Mouse (Mus musculus): ENCODE measurements around the gene Cog4. TPM values are rescaled to one million over a fixed set of nuclear protein-coding genes. Genes with fewer than 3 reads are reported as not detected.

Cog4 gene
- polyA plus RNA-seq (2012; ENCODE audit: low replicate concordance) = 6.0 and 6.7 TPM in 2 replicates

GRCm38 (mm10) chr8:110846405-110847170 lies at the start of gene Cog4, which contains the start of gene Sf3b3:
Cog4 (plus strand) TSS chr8:110846600.
Sf3b3 (minus strand) TSS chr8:110846787.

GRCm38 (mm10) chr8:110805669-110806068 lies 40.7 kb upstream of the Cog4 start, which contains the start of gene Il34:
Il34 (minus strand) TSS chr8:110805924.

GRCm38 (mm10) chr8:110901839-110902578 lies 55.6 kb downstream of the Cog4 start, which contains the start of gene Fuk:
Fuk (minus strand) TSS chr8:110902488.

GRCm38 (mm10) chr8:110919341-110920031 lies 73.1 kb downstream of the Cog4 start, which contains the start of gene St3gal2:
St3gal2 (plus strand) TSS chr8:110919922.

Other genes starting within 250 kb of the Cog4 start
- 70.4 and 145 TPM in 2 replicates for gene Vac14, start 228.0 kb upstream of the Cog4 start, polyA plus RNA-seq (2012; ENCODE audit: low replicate concordance)
- gene Mtss1l, start 125.1 kb upstream of the Cog4 start, polyA plus RNA-seq (2012; ENCODE audit: low replicate concordance) = 7.0 and 8.0 TPM in 2 replicates
- gene Il34, start 40.7 kb upstream of the Cog4 start, polyA plus RNA-seq (2012; ENCODE audit: low replicate concordance) = 2.8 TPM in 1 of 2 replicates, not detected in the other
- gene Sf3b3, start 187 bp downstream of the Cog4 start, polyA plus RNA-seq (2012; ENCODE audit: low replicate concordance) = 4.0 and 18.3 TPM in 2 replicates
- gene Fuk, start 55.9 kb downstream of the Cog4 start, polyA plus RNA-seq (2012; ENCODE audit: low replicate concordance) = 8.1 TPM in 2 replicates
- gene St3gal2, start 73.3 kb downstream of the Cog4 start, polyA plus RNA-seq (2012; ENCODE audit: low replicate concordance) = 38.0 and 53.6 TPM in 2 replicates
- gene Ddx19a, start 151.2 kb downstream of the Cog4 start, polyA plus RNA-seq (2012; ENCODE audit: low replicate concordance) = 13.3 and 27.0 TPM in 2 replicates
- gene Ddx19b, start 185.2 kb downstream of the Cog4 start, polyA plus RNA-seq (2012; ENCODE audit: low replicate concordance) = 1.7 and 3.6 TPM in 2 replicates
- gene Aars, start 186.5 kb downstream of the Cog4 start, polyA plus RNA-seq (2012; ENCODE audit: low replicate concordance) = 18.3 and 34.4 TPM in 2 replicates
- gene Exosc6, start 209.7 kb downstream of the Cog4 start, polyA plus RNA-seq (2012; ENCODE audit: low replicate concordance) = 52.1 and 114 TPM in 2 replicates
- gene Clec18a, start 245.8 kb downstream of the Cog4 start, polyA plus RNA-seq (2012; ENCODE audit: low replicate concordance) = not detected in 2 replicates
- gene Pdpr, start 248.0 kb downstream of the Cog4 start, polyA plus RNA-seq (2012; ENCODE audit: low replicate concordance) = 4.6 and 9.3 TPM in 2 replicates

Measured in leukemia stem cell, adult 10-12 weeks (primary cell).